Mouse (Mus musculus): Measurements from ENCODE around the gene Rtkn. TPM values are rescaled to one million over a fixed set of nuclear protein-coding genes. Genes with fewer than 3 reads are reported as not detected.

Rtkn gene
- total RNA-seq, 1 experiment from 2014 or later = 1.0 TPM

DNA sequence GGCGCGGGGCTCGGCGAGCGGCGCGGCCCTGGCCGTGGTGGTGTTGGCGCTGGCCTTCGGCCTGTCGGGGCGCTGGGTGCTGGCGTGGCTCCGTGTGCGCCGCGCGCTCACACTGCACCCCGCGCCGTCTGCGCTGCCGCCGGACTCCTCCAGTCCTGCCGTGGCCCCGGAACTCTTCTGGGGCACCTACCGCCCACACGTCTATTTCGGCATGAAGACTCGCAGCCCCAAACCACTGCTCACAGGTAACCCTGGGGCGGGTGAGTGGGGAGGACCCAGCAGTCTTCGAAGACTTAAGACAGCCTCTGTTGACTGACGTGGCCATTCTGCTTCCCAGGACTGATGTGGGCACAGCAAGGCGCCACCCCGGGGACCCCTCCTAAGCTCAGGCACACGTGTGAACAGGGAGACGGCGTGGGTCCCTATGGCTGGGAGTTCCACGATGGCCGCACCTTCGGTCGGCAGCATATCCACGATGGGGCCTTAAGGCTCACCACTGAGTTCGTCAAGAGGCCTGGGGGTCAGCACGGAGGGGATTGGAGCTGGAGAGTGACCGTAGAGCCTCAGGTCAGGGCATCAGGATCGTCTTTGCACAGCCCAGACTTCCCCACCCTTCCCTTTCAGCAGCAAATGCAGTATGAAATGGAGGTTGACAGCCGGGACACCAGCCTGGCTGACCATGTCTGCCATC is 19.4 kb upstream of the Rtkn start:
- no peak for ATAC-seq (replicated peaks; ENCODE audit: insufficient number of reproducible peaks, low FRiP score, low TSS enrichment, poor library complexity, severe bottlenecking)

DNA sequence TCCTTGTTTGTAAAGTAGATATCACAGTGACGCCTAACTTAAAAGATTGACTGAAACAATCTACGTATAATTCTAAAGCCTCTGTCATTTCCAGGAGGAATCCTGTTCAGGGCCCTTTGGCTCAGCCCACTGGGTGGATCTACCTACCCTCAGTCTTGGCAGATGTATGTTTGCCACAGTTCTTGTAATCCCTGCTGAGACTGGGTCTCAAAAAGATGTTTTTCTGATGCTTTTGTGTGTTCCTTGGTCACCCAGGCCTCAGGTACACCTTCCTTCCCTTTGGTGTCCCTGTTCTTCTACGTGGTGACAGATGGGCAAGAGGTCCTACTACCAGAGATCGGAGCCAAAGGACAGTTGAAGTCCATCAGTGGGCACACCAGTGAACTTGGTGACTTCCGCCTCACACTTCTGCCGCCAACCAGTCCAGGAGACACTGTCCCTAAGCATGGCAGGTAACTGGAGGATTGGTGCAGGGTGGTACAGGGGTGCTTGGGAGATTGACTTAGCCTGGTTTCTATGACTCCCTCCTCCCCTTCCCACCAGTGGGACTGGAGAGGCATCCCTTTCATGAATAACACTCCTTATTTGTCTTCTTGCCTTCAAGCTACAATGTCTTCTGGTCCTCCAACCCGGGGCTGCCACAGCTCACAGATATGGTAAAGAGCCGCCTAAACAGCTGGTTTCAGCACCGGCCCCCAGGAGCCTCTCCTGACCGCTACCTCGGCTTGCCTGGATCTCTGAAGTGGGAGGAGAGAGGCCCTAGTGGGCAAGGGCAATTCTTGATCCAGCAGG is 18.7 kb upstream of the Rtkn start:
- ATAC-seq (replicated peaks; ENCODE audit: insufficient number of reproducible peaks, low FRiP score, low TSS enrichment, poor library complexity, severe bottlenecking) = no peak

DNA sequence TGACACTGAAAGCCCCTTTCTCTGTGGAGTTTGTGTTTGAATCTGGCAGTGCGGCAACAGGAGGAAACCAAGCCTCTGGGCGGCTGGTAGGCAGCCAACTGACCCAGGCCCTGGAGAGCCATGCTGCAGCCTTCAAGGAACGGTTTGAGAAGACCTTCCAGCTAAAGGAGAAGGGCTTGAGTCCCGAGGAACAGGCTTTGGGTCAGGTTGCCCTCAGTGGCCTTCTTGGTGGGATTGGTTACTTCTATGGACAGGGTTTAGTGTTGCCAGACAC is 18.2 kb upstream of the Rtkn start:
- ATAC-seq (replicated peaks; ENCODE audit: insufficient number of reproducible peaks, low FRiP score, low TSS enrichment, poor library complexity, severe bottlenecking) = no peak

- ATAC-seq (replicated peaks; ENCODE audit: insufficient number of reproducible peaks, low FRiP score, low TSS enrichment, poor library complexity, severe bottlenecking) = no peak
These were observed 17.6 kb upstream of the Rtkn start for GRCm38 (mm10) chr6:83117616-83118015.

- no peak for ATAC-seq (replicated peaks; ENCODE audit: insufficient number of reproducible peaks, low FRiP score, low TSS enrichment, poor library complexity, severe bottlenecking)
These were observed 16.9 kb upstream of the Rtkn start for GRCm38 (mm10) chr6:83118369-83118768.

DNA sequence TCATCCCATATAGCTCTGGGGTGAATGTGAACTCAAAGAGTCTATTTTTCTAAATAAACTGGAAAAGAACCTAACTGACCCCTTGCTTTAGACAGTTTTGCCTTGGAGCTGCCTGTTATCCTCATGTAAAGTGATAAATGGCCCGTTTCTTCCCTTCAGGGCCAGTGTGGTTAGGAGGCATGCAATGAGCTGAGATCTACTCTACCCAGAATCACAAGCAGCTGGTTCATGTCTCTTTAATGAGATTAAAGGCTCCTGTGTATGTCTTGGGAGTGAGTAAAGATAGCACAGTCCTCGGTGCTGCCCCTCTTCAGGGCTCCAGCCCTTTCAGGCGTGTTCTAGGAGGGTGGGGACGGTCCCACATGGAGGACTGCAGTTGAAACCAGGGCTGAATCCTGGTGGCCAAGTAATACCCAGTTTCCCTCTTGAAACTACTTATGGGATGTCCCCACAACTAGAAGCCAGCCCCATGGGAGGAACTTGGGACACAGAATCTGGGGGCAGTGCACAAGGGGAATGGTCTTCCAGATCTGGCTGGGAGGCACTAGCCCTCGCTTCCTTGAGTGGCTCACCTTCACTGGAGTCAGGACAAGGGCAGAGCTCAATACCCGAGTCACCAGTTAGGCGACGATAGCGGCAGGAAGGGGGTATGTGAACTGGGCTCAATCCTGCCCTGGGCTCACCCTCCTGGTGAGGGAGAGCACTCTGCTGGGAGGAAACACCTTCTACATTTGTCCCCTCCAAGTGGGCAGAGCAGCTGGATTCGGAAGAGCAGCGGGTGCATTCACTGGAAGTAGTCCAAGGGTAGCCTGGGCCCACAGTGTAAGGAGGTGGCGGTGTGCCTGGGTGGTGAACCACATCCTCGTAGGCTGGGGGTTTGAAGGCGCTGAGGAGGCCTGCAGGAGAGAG is 16.2 kb upstream of the Rtkn start:
- ATAC-seq (replicated peaks; ENCODE audit: insufficient number of reproducible peaks, low FRiP score, low TSS enrichment, poor library complexity, severe bottlenecking) = no peak

DNA sequence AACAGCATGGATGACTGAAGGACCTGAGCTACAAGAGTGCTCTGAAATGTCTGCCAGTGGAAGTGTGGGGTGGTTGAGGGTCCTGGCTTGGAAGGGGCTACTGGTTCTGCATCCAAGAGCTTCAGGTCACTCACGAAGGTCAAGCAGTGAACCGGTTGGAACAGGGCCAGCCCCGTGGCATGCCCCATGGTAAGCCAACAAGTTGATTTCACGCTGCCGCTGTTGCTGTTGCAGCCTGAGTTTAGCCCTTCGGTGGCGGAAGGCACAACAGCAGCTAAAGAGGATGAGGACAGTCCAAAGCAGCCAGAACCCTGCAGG is 15.6 kb upstream of the Rtkn start:
- no peak for ATAC-seq (replicated peaks; ENCODE audit: insufficient number of reproducible peaks, low FRiP score, low TSS enrichment, poor library complexity, severe bottlenecking)

GRCm38 (mm10) chr6:83120930-83121862 is 14.1 kb upstream of the Rtkn start, which contains the start of gene Wbp1:
Wbp1 (minus strand) TSS chr6:83121559.
- peak; percentile 94 for ATAC-seq (replicated peaks; ENCODE audit: insufficient number of reproducible peaks, low FRiP score, low TSS enrichment, poor library complexity, severe bottlenecking)

GRCm38 (mm10) chr6:83121863-83122710 is 13.2 kb upstream of the Rtkn start:
- ATAC-seq (replicated peaks; ENCODE audit: insufficient number of reproducible peaks, low FRiP score, low TSS enrichment, poor library complexity, severe bottlenecking) = no peak

DNA sequence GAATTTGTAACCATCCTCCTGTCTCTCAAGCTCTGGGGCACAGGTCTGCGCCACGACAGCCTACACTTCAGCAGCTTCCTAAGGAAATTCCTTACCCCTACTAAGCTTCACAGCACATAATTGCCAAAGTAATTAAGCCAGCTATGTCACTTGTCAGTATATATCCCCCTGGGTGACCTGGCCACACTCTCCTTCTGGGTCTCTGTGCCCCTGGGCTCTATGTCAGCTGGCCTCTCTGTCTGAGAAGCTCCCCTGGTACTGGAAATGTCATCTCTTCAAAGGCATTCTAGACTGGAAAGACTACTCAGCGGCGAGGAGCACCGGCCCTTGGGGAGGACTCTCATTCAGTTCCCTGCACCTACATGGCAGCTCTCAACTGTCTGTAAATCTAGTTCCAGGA is 12.3 kb upstream of the Rtkn start:
- no peak for ATAC-seq (replicated peaks; ENCODE audit: insufficient number of reproducible peaks, low FRiP score, low TSS enrichment, poor library complexity, severe bottlenecking)

- peak; percentile 84 for ATAC-seq (replicated peaks; ENCODE audit: insufficient number of reproducible peaks, low FRiP score, low TSS enrichment, poor library complexity, severe bottlenecking)
These were observed 10.4 kb upstream of the Rtkn start for GRCm38 (mm10) chr6:83124851-83125312.

DNA sequence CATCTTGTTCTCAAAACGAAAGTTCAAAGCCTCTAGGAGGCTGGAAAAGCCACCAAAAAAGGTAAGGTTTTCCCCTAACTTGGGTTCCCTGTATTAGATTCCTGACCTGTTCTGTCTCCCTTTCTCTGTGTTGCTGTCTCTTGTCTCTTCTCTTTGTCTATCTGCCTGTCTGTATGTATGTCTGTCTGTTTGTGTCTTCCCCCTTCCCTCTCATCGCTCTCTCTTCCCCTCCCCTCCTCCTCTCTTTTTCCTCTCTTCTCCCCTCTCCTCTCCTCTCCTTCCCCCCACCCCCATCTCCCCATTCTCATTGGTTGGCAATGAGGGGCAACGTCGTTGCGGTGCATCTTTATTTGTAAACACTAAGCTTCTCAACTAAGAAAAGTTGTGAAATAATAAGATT is 9.9 kb upstream of the Rtkn start, which contains the start of gene Ino80b:
TSS of gene Ino80b (minus strand) at position 101 of the 400 bp plus-strand sequence.
- no peak for ATAC-seq (replicated peaks; ENCODE audit: insufficient number of reproducible peaks, low FRiP score, low TSS enrichment, poor library complexity, severe bottlenecking)

GRCm38 (mm10) chr6:83127419-83127818 is 7.8 kb upstream of the Rtkn start:
- ATAC-seq (replicated peaks; ENCODE audit: insufficient number of reproducible peaks, low FRiP score, low TSS enrichment, poor library complexity, severe bottlenecking) = no peak

DNA sequence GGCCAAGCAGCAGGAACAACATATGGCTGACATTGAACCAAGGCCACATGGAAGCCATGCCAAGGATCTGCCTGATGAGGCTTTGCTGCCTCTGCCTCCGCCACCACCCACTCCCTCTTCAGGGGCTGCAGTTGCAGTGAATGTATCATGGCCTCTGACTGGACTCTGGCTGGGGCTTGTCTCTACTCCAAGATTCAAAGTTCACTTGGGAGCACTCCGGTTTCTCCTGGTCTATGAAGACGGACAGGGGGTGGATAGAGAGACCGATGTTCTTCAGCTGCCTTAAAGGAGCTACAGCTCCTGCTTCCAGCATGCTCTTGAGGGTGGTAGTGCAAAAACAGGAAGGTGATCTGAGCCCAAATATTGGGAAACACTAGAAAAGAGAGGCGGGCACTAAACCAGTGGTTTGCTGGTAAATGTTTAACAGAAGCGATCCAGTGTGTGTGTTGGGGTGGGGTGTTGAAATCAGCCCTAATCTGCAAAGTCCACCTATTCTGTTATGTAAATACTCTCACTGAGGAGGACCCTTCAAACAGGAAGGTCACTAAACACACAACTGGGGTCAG is 3.7 kb upstream of the Rtkn start:
- peak; percentile 81 for ATAC-seq (replicated peaks; ENCODE audit: insufficient number of reproducible peaks, low FRiP score, low TSS enrichment, poor library complexity, severe bottlenecking)

DNA sequence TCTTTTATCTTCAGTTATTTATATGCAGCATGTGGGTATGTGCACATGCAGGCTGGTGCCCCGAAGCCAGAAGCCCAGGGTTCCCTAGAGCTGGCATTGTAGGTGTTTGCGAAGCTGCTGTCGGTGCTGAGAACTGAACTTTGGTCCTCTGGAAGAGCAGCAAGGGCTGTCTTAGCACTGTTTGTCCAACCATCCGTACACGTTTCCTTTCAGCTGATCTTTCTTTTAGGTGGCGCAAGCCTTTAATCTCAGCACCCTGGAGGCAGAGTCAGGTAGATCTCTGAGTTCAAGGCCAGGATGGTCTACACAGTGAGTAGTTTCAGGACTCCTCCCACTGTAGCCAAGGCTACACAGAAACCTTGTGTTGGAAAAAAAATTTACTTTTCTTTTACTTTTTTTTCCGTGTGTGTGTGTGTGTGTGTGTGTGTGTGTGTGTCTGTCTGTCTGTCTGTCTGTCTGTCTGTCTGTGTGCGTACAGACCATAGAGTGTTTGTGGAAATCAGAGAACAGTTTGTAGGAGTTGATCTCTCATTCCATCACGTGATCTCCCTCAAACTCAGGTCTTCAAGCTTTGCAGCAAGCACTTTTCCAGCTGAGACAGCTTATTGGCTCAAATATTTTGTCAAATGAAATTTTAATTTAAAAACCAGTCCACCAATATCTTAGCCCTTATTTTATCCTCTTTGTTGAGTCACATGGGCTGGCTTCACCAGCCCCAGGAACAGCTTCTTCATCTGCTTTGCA is 2.9 kb upstream of the Rtkn start:
- ATAC-seq (replicated peaks; ENCODE audit: insufficient number of reproducible peaks, low FRiP score, low TSS enrichment, poor library complexity, severe bottlenecking) = no peak

- no peak for ATAC-seq (replicated peaks; ENCODE audit: insufficient number of reproducible peaks, low FRiP score, low TSS enrichment, poor library complexity, severe bottlenecking)
These were observed 1.0 kb upstream of the Rtkn start for GRCm38 (mm10) chr6:83134226-83134625.
